Mouse (Mus musculus): Measurements from ENCODE around the gene 4930522H14Rik. TPM values are rescaled to one million over a fixed set of nuclear protein-coding genes. Genes with fewer than 3 reads are reported as not detected.

4930522H14Rik gene
- polyA plus RNA-seq, 1 experiment: not detected

Other genes starting within 250 kb of the 4930522H14Rik start
- not detected in 2 replicates for gene Ttc39a, start 124.7 kb downstream of the 4930522H14Rik start, polyA plus RNA-seq (2012; ENCODE audit: insufficient read depth, insufficient read length, missing spikeins)
- gene Rnf11, start 46.6 kb downstream of the 4930522H14Rik start, polyA plus RNA-seq (2012; ENCODE audit: insufficient read depth, insufficient read length, missing spikeins): 140 and 204 TPM in 2 replicates
- gene Cdkn2c, start 135.9 kb upstream of the 4930522H14Rik start, polyA plus RNA-seq (2012; ENCODE audit: insufficient read depth, insufficient read length, missing spikeins): 114 and 124 TPM in 2 replicates
- 26.6 and 28.3 TPM in 2 replicates for gene Faf1, start 145.3 kb upstream of the 4930522H14Rik start, polyA plus RNA-seq (2012; ENCODE audit: insufficient read depth, insufficient read length, missing spikeins)

Measured in brown adipose tissue, adult 24 weeks (tissue).